Mouse (Mus musculus) monocyte, adult 2 months (primary cell): Measurements from ENCODE around the gene Gsta1.
"Not testable (repeated sequence)": the region's sequence is repeated elsewhere in the genome, so short reads cannot be mapped to it uniquely, and the experiment has no call there.

Source experiments
- DNase-seq, 2 experiments: peaks; one replicate each; pipeline ENCODE4 v3.0.0; 2022; ENCODE audit warnings: low spot score in 2 of 2, low read depth in 1 of 2

Gsta1 gene

DNA sequence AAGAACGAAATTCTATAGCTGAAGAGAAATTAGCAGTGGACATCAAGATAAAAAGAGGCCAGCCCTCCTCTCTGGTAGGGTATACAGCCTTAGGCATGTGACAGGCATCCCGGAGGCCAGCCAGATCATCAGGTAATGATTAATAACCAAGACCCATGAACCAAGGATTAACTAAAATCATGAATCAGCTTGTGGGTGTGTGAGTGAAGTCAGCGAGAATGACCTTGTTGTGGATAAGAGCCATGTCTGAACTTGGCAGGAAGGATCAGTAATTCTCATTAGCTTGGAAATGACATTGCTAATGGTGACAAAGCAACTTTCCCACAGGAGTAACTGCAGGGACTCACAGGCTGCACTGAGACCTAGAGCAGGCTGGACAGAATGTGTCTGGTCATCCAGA lies 798 bp upstream of the Gsta1 start:
- DNase-seq, result not testable (repeated sequence)

DNA sequence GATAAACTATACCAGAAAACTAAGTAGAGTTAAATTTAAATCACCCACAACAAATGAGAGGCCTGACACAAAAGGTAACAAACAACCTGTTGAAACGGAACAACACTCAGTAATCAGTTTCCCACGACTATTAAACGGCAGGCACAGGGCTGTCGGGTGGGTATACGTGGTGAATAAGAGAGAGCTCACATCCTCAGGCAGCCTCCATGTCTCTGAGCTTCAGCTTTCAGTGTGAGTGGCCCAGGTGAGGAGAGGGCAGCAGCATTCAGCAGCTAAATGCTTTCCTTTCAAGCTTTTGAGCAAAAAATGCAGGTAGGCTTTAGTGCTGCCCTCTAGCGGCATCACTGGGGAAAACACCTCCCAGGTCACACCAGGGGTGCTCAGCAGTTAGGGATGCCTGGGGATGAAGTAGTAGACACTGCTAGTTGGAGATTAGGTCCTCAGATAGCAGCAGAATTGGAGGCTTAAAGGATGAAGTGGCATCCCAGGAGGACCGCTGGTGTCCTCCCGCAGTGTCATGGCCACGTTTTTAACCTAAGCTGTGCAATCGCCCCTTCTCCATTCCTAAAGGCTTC lies 2.8 kb downstream of the Gsta1 start:
- not testable (repeated sequence) for DNase-seq

DNA sequence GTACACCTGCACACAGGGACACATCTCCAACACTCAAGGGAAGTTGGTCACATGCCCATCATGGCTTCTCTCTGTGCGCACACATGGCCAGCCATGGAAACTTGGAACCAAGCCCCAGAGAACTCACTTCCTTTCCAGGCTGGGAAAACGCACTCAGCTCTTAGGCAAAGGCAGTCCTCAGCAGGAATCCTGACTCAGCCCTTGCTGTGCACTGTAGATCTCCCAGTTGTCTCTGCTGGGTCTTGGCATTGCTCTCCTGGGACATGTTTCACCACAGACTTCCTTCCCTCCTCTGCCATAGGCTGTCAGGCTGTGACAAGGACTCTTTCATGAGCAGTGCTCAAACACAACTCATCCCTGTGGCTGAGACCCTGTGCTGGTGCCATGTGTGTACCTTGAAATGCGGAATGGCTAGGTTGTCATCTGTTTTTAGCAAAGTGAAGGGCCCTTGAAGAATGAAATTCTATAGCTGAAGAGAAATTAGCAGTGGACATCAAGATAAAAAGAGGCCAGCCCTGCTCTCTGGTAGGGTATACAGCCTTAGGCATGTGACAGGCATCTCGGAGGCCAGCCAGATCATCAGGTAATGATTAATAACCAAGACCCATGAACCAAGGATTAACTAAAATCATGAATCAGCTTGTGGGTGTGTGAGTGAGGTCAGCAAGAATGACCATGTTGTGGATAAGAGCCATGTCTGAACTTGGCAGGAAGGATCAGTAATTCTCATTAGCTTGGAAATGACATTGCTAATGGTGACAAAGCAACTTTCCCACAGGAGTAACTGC lies 25.4 kb downstream of the Gsta1 start:
- DNase-seq, result not testable (repeated sequence)

DNA sequence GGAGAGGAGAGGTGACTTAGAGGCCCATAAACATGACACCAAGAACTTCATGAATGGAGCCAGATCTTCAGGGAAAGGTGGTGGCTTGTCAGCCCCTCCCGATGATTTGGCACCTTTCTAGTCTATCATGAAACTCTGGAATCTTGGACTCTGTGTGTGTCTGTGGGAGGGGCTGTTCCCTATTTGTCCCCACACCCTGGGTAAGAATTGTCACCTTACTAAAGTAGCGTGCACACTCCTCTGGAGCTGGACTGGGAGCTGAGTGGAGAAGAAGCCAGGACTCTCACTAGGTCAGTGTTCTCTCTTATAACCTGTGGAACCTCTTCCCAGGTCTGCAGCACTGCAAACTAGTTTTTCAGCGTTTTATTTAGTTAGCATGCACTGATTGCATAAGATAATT lies 26.5 kb downstream of the Gsta1 start, which contains the start of gene Gm3776:
Gene Gm3776, plus strand, starts transcription at position 216 of the 400 bp plus-strand sequence.
- not testable (repeated sequence) for DNase-seq

DNA sequence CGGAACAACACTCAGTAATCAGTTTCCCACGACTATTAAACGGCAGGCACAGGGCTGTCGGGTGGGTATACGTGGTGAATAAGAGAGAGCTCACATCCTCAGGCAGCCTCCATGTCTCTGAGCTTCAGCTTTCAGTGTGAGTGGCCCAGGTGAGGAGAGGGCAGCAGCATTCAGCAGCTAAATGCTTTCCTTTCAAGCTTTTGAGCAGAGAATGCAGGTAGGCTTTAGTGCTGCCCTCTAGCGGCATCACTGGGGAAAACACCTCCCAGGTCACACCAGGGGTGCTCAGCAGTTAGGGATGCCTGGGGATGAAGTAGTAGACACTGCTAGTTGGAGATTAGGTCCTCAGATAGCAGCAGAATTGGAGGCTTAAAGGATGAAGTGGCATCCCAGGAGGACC lies 29.2 kb downstream of the Gsta1 start:
- peak in 1 of 2 experiments; percentile 2 for DNase-seq

DNA sequence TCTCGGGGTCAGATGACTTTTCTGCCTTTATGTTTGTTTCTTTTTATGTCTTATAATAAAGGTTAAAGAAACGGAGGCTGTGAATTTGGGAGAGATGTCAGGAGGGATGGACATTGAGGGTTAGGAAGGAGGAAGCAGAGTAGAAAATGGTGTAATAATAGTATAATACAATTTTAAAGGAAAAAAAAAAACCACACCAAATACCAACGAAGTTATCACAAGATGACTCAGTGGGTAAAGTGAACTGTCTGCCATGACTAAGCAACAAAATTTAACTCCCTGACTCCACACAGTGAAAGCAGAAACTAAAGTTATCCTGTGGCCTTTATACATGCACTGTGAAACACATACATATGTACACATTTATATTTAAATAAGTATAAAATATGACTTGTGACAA lies 40.5 kb downstream of the Gsta1 start:
- DNase-seq, result not testable (repeated sequence)

DNA sequence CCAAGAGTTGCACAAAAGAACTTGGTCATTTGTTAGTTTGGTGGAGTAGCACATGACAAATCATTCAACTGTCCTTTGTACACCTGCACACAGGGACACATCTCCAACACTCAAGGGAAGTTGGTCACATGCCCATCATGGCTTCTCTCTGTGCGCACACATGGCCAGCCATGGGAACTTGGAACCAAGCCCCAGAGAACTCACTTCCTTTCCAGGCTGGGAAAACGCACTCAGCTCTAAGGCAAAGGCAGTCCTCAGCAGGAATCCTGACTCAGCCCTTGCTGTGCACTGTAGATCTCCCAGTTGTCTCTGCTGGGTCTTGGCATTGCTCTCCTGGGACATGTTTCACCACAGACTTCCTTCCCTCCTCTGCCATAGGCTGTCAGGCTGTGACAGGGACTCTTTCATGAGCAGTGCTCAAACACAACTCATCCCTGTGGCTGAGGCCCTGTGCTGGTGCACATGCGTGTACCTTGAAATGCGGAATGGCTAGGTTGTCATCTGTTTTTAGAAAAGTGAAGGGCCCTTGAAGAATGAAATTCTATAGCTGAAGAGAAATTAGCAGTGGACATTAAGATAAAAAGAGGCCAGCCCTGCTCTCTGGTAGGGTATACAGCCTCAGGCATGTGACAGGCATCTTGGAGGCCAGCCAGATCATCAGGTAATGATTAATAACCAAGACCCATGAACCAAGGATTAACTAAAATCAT lies 51.7 kb downstream of the Gsta1 start:
- not testable (repeated sequence) for DNase-seq

DNA sequence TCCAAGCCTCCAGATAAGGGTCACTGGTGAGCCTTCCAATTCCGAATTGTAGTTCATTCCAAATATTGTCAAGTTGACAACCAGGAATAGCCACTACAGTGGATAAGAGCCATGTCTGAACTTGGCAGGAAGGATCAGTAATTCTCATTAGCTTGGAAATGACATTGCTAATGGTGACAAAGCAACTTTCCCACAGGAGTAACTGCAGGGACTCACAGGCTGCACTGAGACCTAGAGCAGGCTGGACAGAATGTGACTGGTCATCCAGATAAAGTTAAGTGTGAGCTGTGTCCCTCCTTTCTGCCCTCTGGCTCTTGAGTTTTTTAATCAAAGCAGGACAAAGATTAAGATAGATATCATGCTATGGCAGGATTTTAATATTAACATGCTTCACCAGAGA lies 58.6 kb downstream of the Gsta1 start:
- not testable (repeated sequence) for DNase-seq

DNA sequence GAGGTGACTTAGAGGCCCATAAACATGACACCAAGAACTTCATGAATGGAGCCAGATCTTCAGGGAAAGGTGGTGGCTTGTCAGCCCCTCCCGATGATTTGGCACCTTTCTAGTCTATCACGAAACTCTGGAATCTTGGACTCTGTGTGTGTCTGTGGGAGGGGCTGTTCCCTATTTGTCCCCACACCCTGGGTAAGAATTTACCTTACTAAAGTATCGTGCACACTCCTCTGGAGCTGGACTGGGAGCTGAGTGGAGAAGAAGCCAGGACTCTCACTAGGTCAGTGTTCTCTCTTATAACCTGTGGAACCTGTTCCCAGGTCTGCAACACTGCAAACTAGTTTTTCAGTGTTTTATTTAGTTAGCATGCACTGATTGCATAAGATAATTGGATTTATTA lies 59.3 kb downstream of the Gsta1 start, which contains the start of gene Gm10639:
Gene Gm10639, plus strand, starts transcription at position 201 of the 400 bp plus-strand sequence.
- not testable (repeated sequence) for DNase-seq
